Mouse (Mus musculus) cerebellum, adult (tissue): Measurements from ENCODE around the gene Gm20605.
"Not testable (repeated sequence)": the region's sequence is repeated elsewhere in the genome, so short reads cannot be mapped to it uniquely, and the experiment has no call there.

Experiments
- ATAC-seq: cut with Nextera tagmentation; 2 replicates; pipeline ENCODE4 v1.9.2; 2017; ENCODE audit warnings: mild to moderate bottlenecking, moderate library complexity, mixed read lengths; ENCODE audit not compliant: insufficient number of reproducible peaks, low FRiP score, low TSS enrichment

Gm20605 gene

DNA sequence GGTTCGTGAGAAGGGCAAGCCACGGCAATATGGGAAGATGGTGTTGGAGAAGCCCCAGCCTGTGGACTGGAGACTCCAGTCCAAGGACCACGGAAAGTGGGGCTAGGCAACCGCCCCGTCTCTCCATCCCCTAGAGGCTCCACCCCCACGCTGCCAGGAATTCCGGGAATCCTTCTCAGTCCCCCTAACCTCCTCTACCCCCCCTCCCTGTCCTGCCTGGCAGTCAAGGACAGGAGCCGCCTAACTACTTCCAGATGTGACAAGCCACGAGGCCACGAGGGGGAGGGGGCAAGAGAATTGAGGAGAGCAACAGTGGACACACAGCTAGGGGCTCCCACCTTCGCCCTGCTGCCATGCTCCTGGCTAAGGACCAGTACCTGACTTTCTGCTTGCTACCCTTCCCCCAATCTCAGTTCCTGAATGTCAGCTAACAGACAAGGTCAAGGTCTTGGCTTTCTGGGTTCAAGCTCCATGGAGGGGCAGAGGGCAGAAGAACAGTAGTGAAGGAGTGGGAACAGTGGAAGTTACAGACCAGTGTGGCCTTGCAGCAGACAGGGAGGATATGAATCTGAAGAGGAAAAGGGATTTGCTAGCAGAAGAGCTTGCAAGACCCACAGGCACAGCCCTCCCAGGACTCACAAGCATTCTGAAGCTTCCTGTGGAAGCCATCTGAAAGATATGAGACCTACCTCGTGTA, 18.3 kb upstream of the Gm20605 start:
- no peak for ATAC-seq

- ATAC-seq: no peak
These were observed 17.8 kb upstream of the Gm20605 start for GRCm38 (mm10) chr5:137611245-137611602.

DNA sequence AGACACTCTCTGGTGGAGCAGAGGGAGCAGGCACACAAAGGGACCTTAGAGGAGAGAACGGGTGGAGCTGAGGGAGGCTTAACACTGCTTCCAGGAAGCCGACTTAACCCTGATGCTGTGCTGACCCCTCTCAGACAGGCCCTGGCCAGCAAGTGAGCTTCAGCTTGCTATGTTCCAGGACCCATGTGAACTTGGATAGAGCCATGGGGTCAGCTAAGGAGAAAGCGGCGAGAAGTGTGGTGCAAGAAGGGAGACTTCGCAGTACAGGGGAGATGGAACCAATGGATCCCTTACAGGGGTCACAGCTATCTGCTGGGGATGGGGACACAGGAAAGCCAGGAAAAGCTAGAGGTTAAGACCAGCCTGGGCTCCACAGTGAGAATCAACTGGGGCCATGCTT, 15.9 kb upstream of the Gm20605 start:
- ATAC-seq: no peak

- no peak for ATAC-seq
These were observed 15.4 kb upstream of the Gm20605 start, which contains the start of gene Pcolce for GRCm38 (mm10) chr5:137613550-137613949. Gene Pcolce, minus strand, starts transcription at chr5:137613784.

- not testable (repeated sequence) for ATAC-seq
These were observed 14.1 kb upstream of the Gm20605 start for GRCm38 (mm10) chr5:137614921-137615320.

DNA sequence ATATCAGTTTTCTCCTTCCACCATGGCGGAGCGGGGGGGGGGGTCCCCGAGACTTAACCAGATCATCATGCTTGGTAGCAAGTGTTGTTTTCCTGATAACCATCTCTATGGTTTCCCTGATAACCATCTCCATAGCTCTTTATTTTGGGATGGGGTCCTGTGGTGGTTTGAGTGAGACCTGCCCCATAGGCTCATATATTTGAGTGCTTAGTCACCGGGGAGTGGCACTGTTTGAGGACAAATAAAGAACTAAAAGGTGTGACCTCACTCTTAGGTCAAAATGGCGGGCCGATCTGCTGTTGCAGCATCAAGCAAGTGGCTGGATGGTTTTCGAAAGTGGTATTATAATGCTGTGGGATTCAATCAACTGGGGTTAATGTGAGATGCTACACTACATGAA, 13.6 kb upstream of the Gm20605 start:
- ATAC-seq: no peak

GRCm38 (mm10) chr5:137623937-137624530, 4.9 kb upstream of the Gm20605 start:
- ATAC-seq: no peak

- no peak for ATAC-seq
These were observed 984 bp upstream of the Gm20605 start for GRCm38 (mm10) chr5:137627991-137628390.

GRCm38 (mm10) chr5:137629306-137629721, 339 bp downstream of the Gm20605 start:
- ATAC-seq: peak; percentile 1; the same call in 1 of the 2 replicates

- ATAC-seq: no peak
These were observed 1.1 kb downstream of the Gm20605 start for GRCm38 (mm10) chr5:137629906-137630545.

DNA sequence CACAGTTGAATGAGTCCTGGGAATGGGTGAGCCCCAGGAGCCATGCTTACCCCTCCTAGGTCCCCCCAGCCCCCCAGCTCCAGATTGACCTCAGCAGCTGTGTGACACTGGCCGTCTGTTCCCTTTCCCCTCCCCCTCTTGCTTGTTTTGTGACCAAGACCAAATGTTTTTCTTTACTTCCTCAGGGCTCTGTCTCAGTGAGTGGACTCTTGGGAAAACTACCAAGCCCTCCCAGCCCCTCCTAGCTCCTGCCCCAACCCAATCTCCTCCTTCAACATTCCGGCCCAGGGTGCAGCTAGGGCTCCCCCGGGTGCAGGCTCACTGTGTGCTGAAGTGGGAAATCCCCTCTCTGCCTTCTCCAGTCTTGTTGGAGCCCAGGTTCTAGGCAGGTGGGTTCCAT, 1.6 kb downstream of the Gm20605 start:
- no peak for ATAC-seq

GRCm38 (mm10) chr5:137631171-137631570, 2.2 kb downstream of the Gm20605 start:
- ATAC-seq: no peak

DNA sequence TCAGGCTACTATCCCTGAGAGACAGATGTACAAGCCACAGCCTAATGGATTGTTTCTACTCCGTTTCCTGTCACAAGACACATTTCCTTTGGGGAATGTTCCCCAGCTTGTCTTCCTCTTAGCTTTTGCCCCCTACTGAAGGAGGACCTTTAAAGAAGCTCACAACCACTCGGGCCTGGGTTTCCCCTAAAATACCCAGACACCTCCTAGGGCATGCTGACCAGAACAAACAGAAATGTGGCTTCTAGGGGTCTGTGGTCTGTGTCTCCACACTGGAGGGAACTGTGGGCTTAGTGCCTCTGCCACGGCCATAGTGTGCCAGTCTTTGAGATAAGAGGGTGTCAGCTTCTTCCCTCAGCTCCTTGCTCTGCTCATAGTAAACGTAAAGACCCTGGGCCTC, 2.6 kb downstream of the Gm20605 start:
- ATAC-seq: no peak

GRCm38 (mm10) chr5:137633397-137634084, 4.6 kb downstream of the Gm20605 start:
- no peak for ATAC-seq

DNA sequence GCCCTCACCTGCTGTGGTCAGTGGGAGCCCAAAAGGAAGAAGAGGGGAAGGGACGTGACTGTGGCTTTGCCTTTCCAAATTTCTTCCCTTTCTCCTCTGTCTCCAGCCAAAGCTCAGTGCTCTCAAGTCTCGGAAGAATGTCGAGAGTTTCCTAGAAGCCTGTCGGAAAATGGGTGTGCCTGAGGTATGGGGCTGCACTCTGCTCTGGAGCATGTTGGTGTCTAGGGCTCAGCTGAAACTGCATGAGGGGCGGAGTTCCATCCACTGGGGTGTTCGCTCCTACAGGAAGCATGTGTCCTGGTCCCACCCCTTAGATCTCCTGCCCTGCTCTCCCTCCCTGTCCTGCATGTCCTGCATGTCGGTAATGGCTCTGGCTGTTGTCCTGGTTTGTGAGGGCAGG, 10.5 kb downstream of the Gm20605 start:
- no peak for ATAC-seq

DNA sequence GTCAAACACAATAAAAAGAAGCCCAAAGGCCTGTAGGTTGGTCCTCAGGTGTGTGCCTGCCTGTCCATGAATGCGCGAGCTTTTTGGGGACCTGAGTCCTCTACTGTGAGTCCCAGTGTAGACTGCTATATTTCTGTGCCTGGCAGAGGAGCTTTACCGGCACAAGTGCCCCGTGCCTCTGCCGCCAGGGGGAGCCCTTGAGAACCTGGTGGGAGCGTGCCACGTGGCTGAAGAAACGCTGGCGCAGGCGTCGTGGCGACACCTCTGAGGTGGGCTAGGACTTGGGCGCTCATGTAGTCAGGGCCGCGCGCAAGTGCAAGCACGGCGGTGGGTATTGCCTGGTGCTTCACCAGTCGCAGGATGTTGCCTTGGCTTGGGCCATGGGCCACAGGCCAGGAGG, 12.1 kb downstream of the Gm20605 start, which contains the start of gene Sap25:
Gene Sap25 (plus strand): TSS at position 281 of the 400 bp plus-strand sequence.
- no peak for ATAC-seq

GRCm38 (mm10) chr5:137642886-137643285, 13.9 kb downstream of the Gm20605 start:
- ATAC-seq: no peak

GRCm38 (mm10) chr5:137644484-137644883, 15.5 kb downstream of the Gm20605 start:
- no peak for ATAC-seq

DNA sequence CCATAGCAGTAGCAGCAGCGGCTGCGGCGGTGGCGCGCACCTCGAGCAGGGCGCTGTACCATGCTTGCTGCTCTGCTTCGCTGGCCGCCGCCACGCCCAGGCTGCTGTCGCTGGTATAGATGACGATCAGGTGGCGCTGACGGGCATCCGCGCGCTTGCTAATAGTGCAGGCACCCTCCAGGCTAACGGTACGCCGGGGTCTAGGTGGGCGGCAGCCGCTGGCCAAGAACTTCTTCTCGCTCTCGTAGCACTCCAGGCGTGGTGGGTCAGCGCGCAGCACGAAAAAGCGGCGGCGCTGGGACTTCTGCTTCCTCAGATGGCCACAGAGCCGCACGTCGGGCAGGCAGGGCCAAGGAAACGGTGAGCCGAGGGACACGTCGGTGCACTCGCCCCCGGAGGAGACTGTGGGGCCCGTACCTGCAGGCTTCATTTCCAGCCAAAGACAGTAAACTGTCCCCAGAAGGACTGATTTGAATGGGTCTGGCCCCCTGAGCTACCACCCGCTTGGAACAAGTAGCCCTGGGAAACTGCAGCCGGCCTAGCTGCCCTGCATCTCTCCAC, 16.2 kb downstream of the Gm20605 start:
- ATAC-seq: no peak

- no peak for ATAC-seq
These were observed 16.7 kb downstream of the Gm20605 start, which contains the start of gene Irs3 for GRCm38 (mm10) chr5:137645652-137646091. Gene Irs3, minus strand, starts transcription at chr5:137645714.
